Mouse (Mus musculus) forebrain, embryonic 11.5 days (tissue): ENCODE results near the gene Rbbp5. TPM values are rescaled to one million over a fixed set of nuclear protein-coding genes. Genes with fewer than 3 reads are reported as not detected.

ENCODE experiments used
- polyA plus RNA-seq: library from polyadenylated mRNA; unstranded; fragments of >200 nt; fragmentation: Nextera tagmentation; extraction: Ambion mirVana; gene quantifications from 2 replicates; pipeline ENCODE4 v1.2.1, GENCODE M21; 2014

Rbbp5 gene
- polyA plus RNA-seq, 1 experiment from 2014 or later: 67.3 TPM

Other genes with a start within 250 kb of the Rbbp5 start
- gene Gm10188, start 247.6 kb upstream of the Rbbp5 start, polyA plus RNA-seq: not detected in 2 replicates
- gene Klhdc8a, start 178.7 kb upstream of the Rbbp5 start, polyA plus RNA-seq: 0.99 and 1.1 TPM in 2 replicates
- gene Nuak2, start 161.2 kb upstream of the Rbbp5 start, polyA plus RNA-seq: 57.7 and 63.4 TPM in 2 replicates
- 13.3 and 16.1 TPM in 2 replicates for gene Tmcc2, start 86.1 kb upstream of the Rbbp5 start, polyA plus RNA-seq
- gene Dstyk, start 59.8 kb upstream of the Rbbp5 start, polyA plus RNA-seq: 13.6 and 15.7 TPM in 2 replicates
- 1.1 and 1.3 TPM in 2 replicates for gene Tmem81, start 28.9 kb downstream of the Rbbp5 start, polyA plus RNA-seq
- gene Cntn2, start 65.9 kb downstream of the Rbbp5 start, polyA plus RNA-seq: 15.3 and 16.9 TPM in 2 replicates